Mouse (Mus musculus) heart, postnatal 10 days (tissue): ENCODE data around the gene Hlx. TPM values are rescaled to one million over a fixed set of nuclear protein-coding genes. Genes with fewer than 3 reads are reported as not detected.
A peak's percentile ranks its signal among the peaks of the same experiment; 100 is the strongest.

Source experiments
- DNase-seq, 2 experiments: peaks; one replicate each; pipeline ENCODE4 v3.0.0; 2021
- intact Hi-C: fragments of 180-260 bp; cut with DNase I; formaldehyde crosslinking; loops from one replicate; pipeline ENCODE4 v1.15.1; 2025
- total RNA-seq, 2 experiments: library from RNA; stranded (reverse); gene quantifications; 2 replicates each; pipeline ENCODE4 v1.2.3; 2021

The Hlx gene
- total RNA-seq: 10 to 100 TPM; 23.2 to 27.1 TPM

- peak; percentile 78 to 83 for DNase-seq
- intact Hi-C loops: loop anchor here (5.0 kb wide), 1 partner anchor 695 kb away; no protein-coding TSS in a partner anchor
These were observed at the start of gene Hlx for GRCm38 (mm10) chr1:184732556-184733049. TSS of gene Hlx (minus strand) at chr1:184732619.

- DNase-seq: peak; percentile 50 to 61
- intact Hi-C loops: no loop called here
These were observed 49.7 kb upstream of the Hlx start for GRCm38 (mm10) chr1:184782161-184782513.

GRCm38 (mm10) chr1:184781286-184782160 is 49.1 kb upstream of the Hlx start:
- no peak for DNase-seq
- intact Hi-C loops: no loop called here

GRCm38 (mm10) chr1:184778157-184778556 is 45.7 kb upstream of the Hlx start:
- intact Hi-C loops: loop anchor here (10.0 kb wide), 1 partner anchor 513 kb away; no protein-coding TSS in a partner anchor

GRCm38 (mm10) chr1:184777061-184777795 is 44.8 kb upstream of the Hlx start:
- intact Hi-C loops: loop anchor here (10.0 kb wide), 1 partner anchor 512 kb away; no protein-coding TSS in a partner anchor
- DNase-seq: no peak

More at GRCm38 (mm10) chr1:184778157-184778556, 45.7 kb upstream of the Hlx start:
- no peak for DNase-seq

GRCm38 (mm10) chr1:184775289-184775688 is 42.9 kb upstream of the Hlx start:
- DNase-seq: no peak
- intact Hi-C loops: loop anchor here (10.0 kb wide), 1 partner anchor 510 kb away; no protein-coding TSS in a partner anchor

- intact Hi-C loops: loop anchor here (2.0 to 10.0 kb wide), 3 partner anchors 23 to 507 kb away; no protein-coding TSS in a partner anchor
- no peak for DNase-seq
These were observed 39.5 kb upstream of the Hlx start for GRCm38 (mm10) chr1:184771891-184772249.

- peak; percentile 86 to 92 for DNase-seq
- intact Hi-C loops: loop anchor here (2.0 to 10.0 kb wide), 3 partner anchors 23 to 507 kb away; no protein-coding TSS in a partner anchor
These were observed 38.9 kb upstream of the Hlx start for GRCm38 (mm10) chr1:184771202-184771890.

GRCm38 (mm10) chr1:184763866-184764265 is 31.4 kb upstream of the Hlx start:
- intact Hi-C loops: no loop called here

GRCm38 (mm10) chr1:184762941-184763340 is 30.5 kb upstream of the Hlx start:
- intact Hi-C loops: no loop called here

More at GRCm38 (mm10) chr1:184763866-184764265, 31.4 kb upstream of the Hlx start:
- no peak for DNase-seq

GRCm38 (mm10) chr1:184761988-184762387 is 29.6 kb upstream of the Hlx start:
- no peak for DNase-seq
- intact Hi-C loops: no loop called here

More at GRCm38 (mm10) chr1:184762941-184763340, 30.5 kb upstream of the Hlx start:
- DNase-seq: no peak

GRCm38 (mm10) chr1:184752671-184753070 is 20.3 kb upstream of the Hlx start:
- DNase-seq: no peak

GRCm38 (mm10) chr1:184750114-184750664 is 17.8 kb upstream of the Hlx start:
- DNase-seq: no peak
- intact Hi-C loops: no loop called here

More at GRCm38 (mm10) chr1:184752671-184753070, 20.3 kb upstream of the Hlx start:
- intact Hi-C loops: no loop called here

- DNase-seq: peak; percentile 80 to 84
- intact Hi-C loops: loop anchor here (2.0 kb wide), 2 partner anchors 14 to 22 kb away; no protein-coding TSS in a partner anchor
These were observed 16.3 kb upstream of the Hlx start for GRCm38 (mm10) chr1:184748692-184749152.

GRCm38 (mm10) chr1:184737876-184738479 is 5.6 kb upstream of the Hlx start:
- peak; percentile 80 to 84 for DNase-seq
- intact Hi-C loops: loop anchor here (1.0 to 5.0 kb wide), 4 partner anchors 33 to 472 kb away; no protein-coding TSS in a partner anchor

- DNase-seq: no peak
- intact Hi-C loops: loop anchor here (1.0 to 5.0 kb wide), 2 partner anchors 340 to 471 kb away; no protein-coding TSS in a partner anchor
These were observed 4.8 kb upstream of the Hlx start for GRCm38 (mm10) chr1:184737228-184737627.

GRCm38 (mm10) chr1:184736260-184736659 is 3.8 kb upstream of the Hlx start:
- intact Hi-C loops: loop anchor here (5.0 kb wide), 1 partner anchor 339 kb away; no protein-coding TSS in a partner anchor
- no peak for DNase-seq

- intact Hi-C loops: loop anchor here (2.0 to 5.0 kb wide), 3 partner anchors 14 to 698 kb away; no protein-coding TSS in a partner anchor
- peak in 1 of 2 experiments; percentile 56 for DNase-seq
These were observed 2.8 kb upstream of the Hlx start for GRCm38 (mm10) chr1:184734991-184735920.
